Mouse (Mus musculus) small intestine, adult 2 months (tissue): ENCODE results near the gene Cct3.

Source experiments
- CTCF ChIP-seq: fragments of 200-500 bp; IDR thresholded peaks from 2 replicates; pipeline ENCODE4 v1.5.1; 2012; ENCODE audit warnings: low read depth, mild to moderate bottlenecking, control low read depth, inconsistent platforms, low read length, moderate library complexity, mixed read lengths; ENCODE audit not compliant: insufficient replicate concordance, insufficient read length; ENCODE audit errors: extremely low read depth
- POLR2A ChIP-seq: fragments of 200-500 bp; IDR thresholded peaks from 2 replicates; pipeline ENCODE4 v1.6.1; 2012; ENCODE audit warnings: low read depth, mild to moderate bottlenecking, control low read depth, inconsistent platforms, low read length, moderate library complexity

- TF ChIP-seq CTCF (no peak), POLR2A (no peak)
Observed at GRCm38 (mm10) chr3:88363700-88364099, 66.8 kb downstream of the Cct3 start.
